Mouse (Mus musculus) liver, adult 2 months (tissue): ENCODE measurements at regions not wholly inside any gene's neighbourhood (a gene's known extent, or its start where the extent isn't known, plus 50 kb on each side); places are given as distances from the start of the nearest gene placed in this dataset.

Source experiments
- CTCF ChIP-seq: fragments of 200-500 bp; IDR thresholded peaks from 2 replicates; pipeline ENCODE4 v1.5.1; 2011; ENCODE audit warnings: low read depth, low read length, control low read depth
- POLR2A ChIP-seq: fragments of 200-500 bp; IDR thresholded peaks from 2 replicates; pipeline ENCODE4 v1.6.1; 2011; ENCODE audit warnings: low read length, control low read depth; ENCODE audit not compliant: insufficient read depth; ENCODE audit errors: extremely low read depth

DNA sequence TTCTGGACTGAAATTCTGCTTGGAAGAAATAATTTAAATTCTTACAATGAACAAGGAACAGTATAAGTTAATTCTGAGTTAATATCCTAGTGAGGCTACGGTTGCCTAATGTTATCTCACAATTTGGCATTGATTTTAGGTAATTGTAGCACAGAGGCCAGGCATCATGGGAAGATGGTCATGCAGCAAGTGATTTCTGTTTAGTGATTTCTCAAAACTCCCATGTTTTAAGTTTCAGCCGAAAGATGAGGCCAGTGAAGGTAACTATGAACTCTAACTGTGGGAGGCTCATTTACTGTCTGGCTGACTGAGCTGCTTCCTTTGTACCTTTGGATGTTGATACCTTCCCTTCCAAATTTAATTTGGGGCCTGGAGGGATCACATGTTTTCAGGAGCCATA lies 65.6 kb upstream of the Cwc22 start:
- TF ChIP-seq CTCF, result no peak
- TF ChIP-seq POLR2A, result no peak
